Mouse (Mus musculus) embryonic fibroblast, embryonic 13.5 days (primary cell): ENCODE results near the gene 2010300C02Rik.

Experiments
- CTCF ChIP-seq: IDR thresholded peaks from 2 replicates; pipeline ENCODE4 v1.5.1; 2011; ENCODE audit warnings: mild to moderate bottlenecking, control low read depth, low read length, moderate library complexity, borderline replicate concordance; ENCODE audit not compliant: insufficient read depth
- POLR2A ChIP-seq: IDR thresholded peaks from 2 replicates; pipeline ENCODE4 v1.6.1; 2011; ENCODE audit warnings: low read depth, mild to moderate bottlenecking, control low read depth, low read length, moderate library complexity

DNA sequence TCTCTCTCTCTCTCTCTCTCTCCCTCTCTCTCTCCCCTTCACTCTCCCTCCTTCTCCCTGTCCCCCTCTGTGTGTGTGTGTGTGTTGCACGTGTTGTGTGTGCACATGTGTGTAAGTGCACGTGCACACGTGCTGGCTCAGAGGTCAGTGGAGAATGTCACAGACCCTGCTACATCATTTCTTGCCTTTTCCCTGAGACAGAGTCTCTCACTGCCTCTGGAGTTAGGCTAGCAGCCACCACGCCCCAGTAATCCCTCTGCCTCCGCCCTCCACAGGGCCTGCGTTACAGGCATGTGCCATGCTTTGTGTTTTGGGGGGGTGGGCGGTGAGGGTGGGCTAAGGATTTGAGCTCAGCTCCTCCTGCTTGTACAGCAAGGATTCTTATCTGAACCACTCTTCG lies 118.4 kb downstream of the 2010300C02Rik start:
- TF ChIP-seq CTCF = no peak
- TF ChIP-seq POLR2A = no peak
